Mouse (Mus musculus) liver, adult (tissue): ENCODE results near the gene Pin1.

Source experiments
- GATA4 ChIP-seq: IDR thresholded peaks from 2 replicates; pipeline ENCODE4 v1.6.1; 2014; ENCODE audit warnings: mild to moderate bottlenecking, low read length; ENCODE audit not compliant: insufficient replicate concordance

Gene Pin1

GRCm38 (mm10) chr9:20644360-20645081 is 7.4 kb upstream of the Pin1 start, which contains the start of gene Fbxl12:
TSS of gene Fbxl12 (minus strand) at chr9:20644767.
- TF ChIP-seq GATA4: no peak

GRCm38 (mm10) chr9:20645121-20645520 is 6.8 kb upstream of the Pin1 start:
- no peak for TF ChIP-seq GATA4

GRCm38 (mm10) chr9:20652260-20652658 is 364 bp downstream of the Pin1 start:
- TF ChIP-seq GATA4: no peak

GRCm38 (mm10) chr9:20653859-20654258 is 2.0 kb downstream of the Pin1 start:
- TF ChIP-seq GATA4: no peak

GRCm38 (mm10) chr9:20657546-20657945 is 5.7 kb downstream of the Pin1 start:
- no peak for TF ChIP-seq GATA4

- no peak for TF ChIP-seq GATA4
Observed at GRCm38 (mm10) chr9:20662325-20662724, 10.4 kb downstream of the Pin1 start.

GRCm38 (mm10) chr9:20662874-20663273 is 11.0 kb downstream of the Pin1 start:
- no peak for TF ChIP-seq GATA4

GRCm38 (mm10) chr9:20663956-20664355 is 12.1 kb downstream of the Pin1 start:
- TF ChIP-seq GATA4: no peak

GRCm38 (mm10) chr9:20664366-20664765 is 12.5 kb downstream of the Pin1 start:
- no peak for TF ChIP-seq GATA4

GRCm38 (mm10) chr9:20664982-20665637 is 13.2 kb downstream of the Pin1 start:
- TF ChIP-seq GATA4: no peak

- no peak for TF ChIP-seq GATA4
Observed at GRCm38 (mm10) chr9:20665925-20666324, 14.0 kb downstream of the Pin1 start.

GRCm38 (mm10) chr9:20666510-20667034 is 14.7 kb downstream of the Pin1 start:
- TF ChIP-seq GATA4: no peak

GRCm38 (mm10) chr9:20668065-20668464 is 16.2 kb downstream of the Pin1 start:
- TF ChIP-seq GATA4: no peak

- TF ChIP-seq GATA4: no peak
Observed at GRCm38 (mm10) chr9:20672047-20672446, 20.2 kb downstream of the Pin1 start.

GRCm38 (mm10) chr9:20677892-20678291 is 26.0 kb downstream of the Pin1 start:
- no peak for TF ChIP-seq GATA4

- no peak for TF ChIP-seq GATA4
Observed at GRCm38 (mm10) chr9:20680378-20680958, 28.6 kb downstream of the Pin1 start.
